Mouse (Mus musculus) G1E (cell line): ENCODE results near the gene Gal3st3.

Experiments used
- CTCF ChIP-seq: IDR thresholded peaks from 2 replicates; pipeline ENCODE4 v1.5.1; 2012; ENCODE audit warnings: low read depth, low read length, inconsistent platforms, mixed read lengths
- GATA1 ChIP-seq: IDR thresholded peaks from 2 replicates; pipeline ENCODE4 v1.6.1; 2012; ENCODE audit warnings: borderline replicate concordance, low read length, inconsistent platforms, mixed read lengths
- POLR2AphosphoS5 ChIP-seq: IDR thresholded peaks from 2 replicates; pipeline ENCODE4 v1.6.1; 2012; ENCODE audit warnings: low read depth, low read length, inconsistent platforms; ENCODE audit not compliant: insufficient replicate concordance

GRCm38 (mm10) chr19:5272801-5273733 lies 25.1 kb upstream of the Gal3st3 start, which contains the start of gene Pacs1:
- TF ChIP-seq CTCF (no peak), GATA1 (no peak), POLR2AphosphoS5 (no peak)
